Mouse (Mus musculus) neural tube, embryonic 15.5 days (tissue): ENCODE measurements around the gene Tnni3k. TPM values are rescaled to one million over a fixed set of nuclear protein-coding genes. Genes with fewer than 3 reads are reported as not detected.

Experiments
- ATAC-seq: fragments of 200-750 bp; cut with Nextera tagmentation; 2 replicates; pipeline ENCODE4 v1.8.0; 2017; ENCODE audit warnings: mild to moderate bottlenecking, moderate TSS enrichment, moderate library complexity; ENCODE audit not compliant: low FRiP score
- H3K27ac ChIP-seq: fragments of 300-500 bp; sonication (generic); replicated peaks from 2 replicates; pipeline ENCODE4 v1.5.1; 2015; ENCODE audit warnings: mild to moderate bottlenecking, inconsistent platforms
- H3K27me3 ChIP-seq: fragments of 300-500 bp; sonication (generic); replicated peaks from 2 replicates; pipeline ENCODE4 v1.6.1; 2015; ENCODE audit warnings: inconsistent platforms
- H3K36me3 ChIP-seq: fragments of 300-500 bp; sonication (generic); 2 replicates; pipeline ENCODE4 v1.6.1; 2015; ENCODE audit warnings: inconsistent platforms
- H3K4me1 ChIP-seq: fragments of 300-500 bp; sonication (generic); 2 replicates; pipeline ENCODE4 v1.6.1; 2015; ENCODE audit warnings: inconsistent platforms
- H3K4me2 ChIP-seq: fragments of 300-500 bp; sonication (generic); 2 replicates; pipeline ENCODE4 v1.6.1; 2015; ENCODE audit warnings: inconsistent platforms, mild to moderate bottlenecking, moderate library complexity
- H3K4me3 ChIP-seq: fragments of 300-500 bp; sonication (generic); replicated peaks from 2 replicates; pipeline ENCODE4 v1.5.1; 2015; ENCODE audit warnings: mild to moderate bottlenecking, inconsistent platforms
- H3K9ac ChIP-seq: fragments of 300-500 bp; sonication (generic); replicated peaks from 2 replicates; pipeline ENCODE4 v1.6.1; 2015; ENCODE audit warnings: mild to moderate bottlenecking, inconsistent platforms
- H3K9me3 ChIP-seq: fragments of 300-500 bp; sonication (generic); replicated peaks from 2 replicates; pipeline ENCODE4 v1.6.1; 2016; ENCODE audit warnings: inconsistent platforms
- WGBS: fragments of 180-500 bp; shearing (Covaris S2); methylation state at CpG from one replicate; pipeline ENCODE4 v1.1.7; 2015; ENCODE audit warnings: mixed read lengths; 5-methylcytosine and 5-hydroxymethylcytosine counted together
- polyA plus RNA-seq: library from polyadenylated mRNA; unstranded; fragments of >200 nt; fragmentation: Nextera tagmentation; extraction: Ambion mirVana; gene quantifications from 2 replicates; pipeline ENCODE4 v1.2.1, GENCODE M21; 2015

Gene Tnni3k
- polyA plus RNA-seq, result 0.06 and 0.09 TPM in 2 replicates

GRCm38 (mm10) chr3:155055231-155055916 is at the start of gene Tnni3k:
Tnni3k (minus strand) TSS chr3:155055407.
- ATAC-seq, result no peak
- WGBS, result 87% methylated on average over 6 of the region's 6 CpGs
- Histone ChIP-seq H3K36me3 (no peaks in the 10 kb centered on the region), H3K4me3 (no peak within 1 kb of the TSS), H3K27ac (no peak within 1 kb of the TSS), H3K4me2 (no peak within 1 kb of the TSS), H3K27me3 (no peaks in the 10 kb centered on the region), H3K4me1 (no peaks in the 10 kb centered on the region), H3K9me3 (no peaks in the 10 kb centered on the region), H3K9ac (no peak within 1 kb of the TSS)

GRCm38 (mm10) chr3:155099266-155099665 is 44.1 kb upstream of the Tnni3k start:
- H3K4me2 ChIP-seq, result no peak overlapping the region
- no peaks in the 10 kb centered on the region for H3K4me1 ChIP-seq
- H3K27me3 ChIP-seq, result no peaks in the 10 kb centered on the region
- no peak overlapping the region for H3K27ac ChIP-seq
- no peak for ATAC-seq
- H3K9ac ChIP-seq, result no peak overlapping the region
- H3K4me3 ChIP-seq, result no peak overlapping the region
- H3K9me3 ChIP-seq, result no peaks in the 10 kb centered on the region
- WGBS, result 94% methylated on average over 1 of the region's 1 CpGs
- H3K36me3 ChIP-seq, result no peaks in the 10 kb centered on the region

- H3K9me3 ChIP-seq, result no peaks in the 10 kb centered on the region
- WGBS, result 1% methylated on average over 47 of the region's 47 CpGs
- H3K36me3 ChIP-seq, result no peaks in the 10 kb centered on the region
- H3K27me3 ChIP-seq, result no peaks in the 10 kb centered on the region
- H3K4me3 ChIP-seq, result peak within 1 kb of the TSS; percentile 66
- peak within 1 kb of the TSS; percentile 93 for H3K27ac ChIP-seq
- peaks cover 9% of the 10 kb centered on the region for H3K4me1 ChIP-seq
- H3K9ac ChIP-seq, result peak within 1 kb of the TSS; percentile 72
- peak; percentile 100 for ATAC-seq
- peak within 1 kb of the TSS; percentile 72 for H3K4me2 ChIP-seq
Observed at GRCm38 (mm10) chr3:155093116-155093956, 38.1 kb upstream of the Tnni3k start, which contains the start of the genes Fpgt and Lrriq3. Fpgt (minus strand) TSS chr3:155093403. Lrriq3 (plus strand) TSS chr3:155093434.

GRCm38 (mm10) chr3:155092081-155092480 is 36.9 kb upstream of the Tnni3k start:
- ATAC-seq, result no peak
- WGBS, result 91% methylated on average over 6 of the region's 6 CpGs
- peak overlapping the region; percentile 66; the same call in 1 of the 2 replicates for H3K4me3 ChIP-seq

GRCm38 (mm10) chr3:155077908-155078307 is 22.7 kb upstream of the Tnni3k start:
- WGBS, result 86% methylated on average over 4 of the region's 4 CpGs
- H3K9ac ChIP-seq, result no peak overlapping the region
- H3K27ac ChIP-seq, result no peak overlapping the region
- no peaks in the 10 kb centered on the region for H3K4me1 ChIP-seq
- no peaks in the 10 kb centered on the region for H3K9me3 ChIP-seq
- H3K4me2 ChIP-seq, result no peak overlapping the region
- no peak for ATAC-seq
- H3K36me3 ChIP-seq, result no peaks in the 10 kb centered on the region
- H3K4me3 ChIP-seq, result no peak overlapping the region
- no peaks in the 10 kb centered on the region for H3K27me3 ChIP-seq

More at GRCm38 (mm10) chr3:155092081-155092480, 36.9 kb upstream of the Tnni3k start:
- Histone ChIP-seq H3K4me2 (peak overlapping the region; percentile 72), H3K4me1 (peaks cover 9% of the 10 kb centered on the region), H3K27ac (no peak overlapping the region), H3K36me3 (peaks cover 8% of the 10 kb centered on the region), H3K9ac (no peak overlapping the region), H3K9me3 (no peaks in the 10 kb centered on the region), H3K27me3 (no peaks in the 10 kb centered on the region)

GRCm38 (mm10) chr3:155059449-155059822 is 4.2 kb upstream of the Tnni3k start:
- Histone ChIP-seq H3K9ac (no peak overlapping the region), H3K27ac (no peak overlapping the region), H3K9me3 (no peaks in the 10 kb centered on the region), H3K4me2 (no peak overlapping the region), H3K4me1 (no peaks in the 10 kb centered on the region), H3K36me3 (no peaks in the 10 kb centered on the region), H3K27me3 (no peaks in the 10 kb centered on the region), H3K4me3 (no peak overlapping the region)
- ATAC-seq, result no peak

GRCm38 (mm10) chr3:155058800-155059448 is 3.7 kb upstream of the Tnni3k start:
- Histone ChIP-seq H3K9me3 (no peaks in the 10 kb centered on the region), H3K4me2 (no peak overlapping the region), H3K4me3 (no peak overlapping the region), H3K4me1 (no peaks in the 10 kb centered on the region), H3K27ac (no peak overlapping the region), H3K27me3 (no peaks in the 10 kb centered on the region), H3K36me3 (no peaks in the 10 kb centered on the region), H3K9ac (no peak overlapping the region)
- no peak for ATAC-seq
- 83% methylated on average over 6 of the region's 6 CpGs for WGBS

GRCm38 (mm10) chr3:155057566-155057965 is 2.4 kb upstream of the Tnni3k start:
- Histone ChIP-seq H3K4me1 (no peaks in the 10 kb centered on the region), H3K36me3 (no peaks in the 10 kb centered on the region), H3K4me2 (no peak overlapping the region), H3K27ac (no peak overlapping the region), H3K9me3 (no peaks in the 10 kb centered on the region), H3K9ac (no peak overlapping the region), H3K4me3 (no peak overlapping the region), H3K27me3 (no peaks in the 10 kb centered on the region)
- no peak for ATAC-seq

- Histone ChIP-seq H3K27ac (no peak overlapping the region), H3K4me2 (no peak overlapping the region), H3K4me3 (no peak overlapping the region), H3K36me3 (no peaks in the 10 kb centered on the region), H3K9ac (no peak overlapping the region), H3K27me3 (no peaks in the 10 kb centered on the region), H3K9me3 (no peaks in the 10 kb centered on the region), H3K4me1 (no peaks in the 10 kb centered on the region)
- ATAC-seq, result no peak
Observed at GRCm38 (mm10) chr3:155056606-155057005, 1.4 kb upstream of the Tnni3k start.

GRCm38 (mm10) chr3:155053189-155053588 is 2.0 kb downstream of the Tnni3k start:
- H3K27me3 ChIP-seq, result no peaks in the 10 kb centered on the region
- no peaks in the 10 kb centered on the region for H3K4me1 ChIP-seq
- no peaks in the 10 kb centered on the region for H3K9me3 ChIP-seq
- H3K4me3 ChIP-seq, result no peak overlapping the region
- no peak overlapping the region for H3K4me2 ChIP-seq
- no peaks in the 10 kb centered on the region for H3K36me3 ChIP-seq
- no peak overlapping the region for H3K27ac ChIP-seq
- no peak for ATAC-seq
- H3K9ac ChIP-seq, result no peak overlapping the region
- WGBS, result 73% methylated on average over 1 of the region's 1 CpGs

- Histone ChIP-seq H3K36me3 (no peaks in the 10 kb centered on the region), H3K9me3 (no peaks in the 10 kb centered on the region), H3K4me3 (no peak overlapping the region), H3K4me2 (no peak overlapping the region), H3K4me1 (no peaks in the 10 kb centered on the region), H3K27me3 (no peaks in the 10 kb centered on the region), H3K9ac (no peak overlapping the region), H3K27ac (no peak overlapping the region)
- ATAC-seq, result no peak
Observed at GRCm38 (mm10) chr3:155052021-155052420, 3.2 kb downstream of the Tnni3k start.
